Mouse (Mus musculus): ENCODE results near the gene Git2. TPM values are rescaled to one million over a fixed set of nuclear protein-coding genes. Genes with fewer than 3 reads are reported as not detected.
A peak's percentile ranks its signal among the peaks of the same experiment; 100 is the strongest.

Git2 gene
- polyA plus RNA-seq, 1 experiment = 42.0 TPM

- no peak overlapping the region for H3K27ac ChIP-seq (ENCODE audit: insufficient read depth, low read length)
- H3K36me3 ChIP-seq (ENCODE audit: control insufficient read depth, insufficient read depth, low read length, poor library complexity, severe bottlenecking) = peaks cover 12% of the 10 kb centered on the region
Observed at GRCm38 (mm10) chr5:114708491-114708890, 66.8 kb downstream of the Git2 start.

GRCm38 (mm10) chr5:114707265-114708068 lies 67.8 kb downstream of the Git2 start, which contains the start of gene Tchp:
TSS of gene Tchp (plus strand) at chr5:114707760.
- H3K36me3 ChIP-seq (ENCODE audit: control insufficient read depth, insufficient read depth, low read length, poor library complexity, severe bottlenecking) = peaks cover 9% of the 10 kb centered on the region; the same call in 1 of the 2 replicates
- H3K4me3 ChIP-seq (ENCODE audit: low read depth, low read length) = peak within 1 kb of the TSS; percentile 84
- H3K9me3 ChIP-seq (replicated peaks; ENCODE audit: control insufficient read depth, insufficient read depth, low read length, poor library complexity, severe bottlenecking) = no peaks in the 10 kb centered on the region
- peaks cover 2% of the 10 kb centered on the region for H3K4me1 ChIP-seq (ENCODE audit: control insufficient read depth, insufficient read depth, low read length)
- H3K9ac ChIP-seq (ENCODE audit: low read depth, poor library complexity, severe bottlenecking) = peak within 1 kb of the TSS; percentile 34
- no peak within 1 kb of the TSS for H3K27ac ChIP-seq (ENCODE audit: insufficient read depth, low read length)
- no peaks in the 10 kb centered on the region for H3K27me3 ChIP-seq (ENCODE audit: control insufficient read depth, insufficient read depth, low read length, poor library complexity, severe bottlenecking)
- peak; percentile 59 for TF ChIP-seq CTCF (IDR thresholded peaks at IDR 0.05; ENCODE audit: low read depth, low read length)
- no peak for TF ChIP-seq POLR2A (IDR thresholded peaks at IDR 0.05; ENCODE audit: insufficient read depth, low read length)
- TF ChIP-seq EP300 (IDR thresholded peaks at IDR 0.05; ENCODE audit: insufficient read depth, low read depth, low read length) = no peak

More at GRCm38 (mm10) chr5:114708491-114708890, 66.8 kb downstream of the Git2 start:
- H3K9ac ChIP-seq (ENCODE audit: low read depth, poor library complexity, severe bottlenecking) = peak overlapping the region; percentile 34
- H3K27me3 ChIP-seq (ENCODE audit: control insufficient read depth, insufficient read depth, low read length, poor library complexity, severe bottlenecking) = no peaks in the 10 kb centered on the region
- no peak for TF ChIP-seq EP300 (IDR thresholded peaks at IDR 0.05; ENCODE audit: insufficient read depth, low read depth, low read length)
- TF ChIP-seq CTCF (IDR thresholded peaks at IDR 0.05; ENCODE audit: low read depth, low read length) = no peak
- no peak for TF ChIP-seq POLR2A (IDR thresholded peaks at IDR 0.05; ENCODE audit: insufficient read depth, low read length)
- peak overlapping the region; percentile 38; the same call in 1 of the 2 replicates for H3K4me3 ChIP-seq (ENCODE audit: low read depth, low read length)
- no peaks in the 10 kb centered on the region for H3K9me3 ChIP-seq (replicated peaks; ENCODE audit: control insufficient read depth, insufficient read depth, low read length, poor library complexity, severe bottlenecking)
- H3K4me1 ChIP-seq (ENCODE audit: control insufficient read depth, insufficient read depth, low read length) = peaks cover 2% of the 10 kb centered on the region

- no peaks in the 10 kb centered on the region for H3K27me3 ChIP-seq (ENCODE audit: control insufficient read depth, insufficient read depth, low read length, poor library complexity, severe bottlenecking)
- no peak overlapping the region for H3K4me3 ChIP-seq (ENCODE audit: low read depth, low read length)
- H3K27ac ChIP-seq (ENCODE audit: insufficient read depth, low read length) = no peak overlapping the region
- no peaks in the 10 kb centered on the region for H3K4me1 ChIP-seq (ENCODE audit: control insufficient read depth, insufficient read depth, low read length)
- H3K9ac ChIP-seq (ENCODE audit: low read depth, poor library complexity, severe bottlenecking) = no peak overlapping the region
- peak; percentile 80 for TF ChIP-seq CTCF (IDR thresholded peaks at IDR 0.05; ENCODE audit: low read depth, low read length)
- no peak for TF ChIP-seq EP300 (IDR thresholded peaks at IDR 0.05; ENCODE audit: insufficient read depth, low read depth, low read length)
- no peaks in the 10 kb centered on the region for H3K36me3 ChIP-seq (ENCODE audit: control insufficient read depth, insufficient read depth, low read length, poor library complexity, severe bottlenecking)
- H3K9me3 ChIP-seq (replicated peaks; ENCODE audit: control insufficient read depth, insufficient read depth, low read length, poor library complexity, severe bottlenecking) = no peaks in the 10 kb centered on the region
Observed at GRCm38 (mm10) chr5:114702403-114703392, 72.6 kb downstream of the Git2 start.

GRCm38 (mm10) chr5:114699015-114699414 lies 76.3 kb downstream of the Git2 start:
- Histone ChIP-seq H3K27ac (ENCODE audit: insufficient read depth, low read length) (no peak overlapping the region), H3K9ac (ENCODE audit: low read depth, poor library complexity, severe bottlenecking) (peak overlapping the region; percentile 36; the same call in 1 of the 2 replicates), H3K36me3 (ENCODE audit: control insufficient read depth, insufficient read depth, low read length, poor library complexity, severe bottlenecking) (no peaks in the 10 kb centered on the region), H3K9me3 (replicated peaks; ENCODE audit: control insufficient read depth, insufficient read depth, low read length, poor library complexity, severe bottlenecking) (no peaks in the 10 kb centered on the region), H3K4me1 (ENCODE audit: control insufficient read depth, insufficient read depth, low read length) (no peaks in the 10 kb centered on the region), H3K27me3 (ENCODE audit: control insufficient read depth, insufficient read depth, low read length, poor library complexity, severe bottlenecking) (no peaks in the 10 kb centered on the region), H3K4me3 (ENCODE audit: low read depth, low read length) (peak overlapping the region; percentile 13; the same call in 1 of the 2 replicates)
- TF ChIP-seq CTCF (IDR thresholded peaks at IDR 0.05; ENCODE audit: low read depth, low read length) (no peak), POLR2A (IDR thresholded peaks at IDR 0.05; ENCODE audit: insufficient read depth, low read length) (no peak), EP300 (IDR thresholded peaks at IDR 0.05; ENCODE audit: insufficient read depth, low read depth, low read length) (no peak)

- Histone ChIP-seq H3K4me3 (ENCODE audit: low read depth, low read length) (no peak overlapping the region), H3K9me3 (replicated peaks; ENCODE audit: control insufficient read depth, insufficient read depth, low read length, poor library complexity, severe bottlenecking) (no peaks in the 10 kb centered on the region), H3K27me3 (ENCODE audit: control insufficient read depth, insufficient read depth, low read length, poor library complexity, severe bottlenecking) (no peaks in the 10 kb centered on the region), H3K9ac (ENCODE audit: low read depth, poor library complexity, severe bottlenecking) (no peak overlapping the region), H3K27ac (ENCODE audit: insufficient read depth, low read length) (no peak overlapping the region), H3K36me3 (ENCODE audit: control insufficient read depth, insufficient read depth, low read length, poor library complexity, severe bottlenecking) (no peaks in the 10 kb centered on the region), H3K4me1 (ENCODE audit: control insufficient read depth, insufficient read depth, low read length) (no peaks in the 10 kb centered on the region)
- TF ChIP-seq POLR2A (IDR thresholded peaks at IDR 0.05; ENCODE audit: insufficient read depth, low read length) (no peak), CTCF (IDR thresholded peaks at IDR 0.05; ENCODE audit: low read depth, low read length) (no peak), EP300 (IDR thresholded peaks at IDR 0.05; ENCODE audit: insufficient read depth, low read depth, low read length) (no peak)
Observed at GRCm38 (mm10) chr5:114698044-114698746, 77.1 kb downstream of the Git2 start.

Data from ES-Bruce4 (cell line).